Mouse (Mus musculus) liver, embryonic 14.5 days (tissue): ENCODE data around the gene Avil. TPM values are rescaled to one million over a fixed set of nuclear protein-coding genes. Genes with fewer than 3 reads are reported as not detected.

Source experiments
- ATAC-seq: fragments of 200-750 bp; cut with Nextera tagmentation; 2 replicates; pipeline ENCODE4 v1.8.0; 2017; ENCODE audit warnings: moderate number of reproducible peaks, mild to moderate bottlenecking, moderate library complexity; ENCODE audit not compliant: insufficient read depth
- DNase-seq, 3 experiments: peaks; one replicate each; pipeline ENCODE4 v3.0.0-alpha.2; 2012 to 2013; ENCODE audit warnings: low read depth in 3 of 3, low spot score in 3 of 3
- H3K27ac ChIP-seq: fragments of 300-500 bp; sonication (generic); 2 replicates; pipeline ENCODE4 v1.5.1; 2014; ENCODE audit warnings: moderate library complexity, mild to moderate bottlenecking, control low read depth, inconsistent platforms
- H3K27me3 ChIP-seq: fragments of 300-500 bp; sonication (generic); 2 replicates; pipeline ENCODE4 v1.6.1; 2014; ENCODE audit warnings: mild to moderate bottlenecking, low read length, moderate library complexity; ENCODE audit not compliant: control insufficient read depth, insufficient read depth
- H3K36me3 ChIP-seq: fragments of 300-500 bp; sonication (generic); replicated peaks from 2 replicates; pipeline ENCODE4 v1.6.1; 2014; ENCODE audit warnings: low read depth; ENCODE audit not compliant: control insufficient read depth, insufficient read depth
- H3K4me1 ChIP-seq, 2 experiments: fragments of 200-500 bp in 1 of 2; fragments of 300-500 bp in 1 of 2; sonication (generic) in 1 of 2; replicated peaks; 2 replicates each; pipeline ENCODE4 v1.6.1; 2012 to 2014; ENCODE audit warnings: antibody characterized with exemption in 1 of 2, inconsistent platforms in 1 of 2, low read length in 1 of 2; ENCODE audit not compliant: control insufficient read depth in 2 of 2, insufficient read depth in 2 of 2
- H3K4me2 ChIP-seq: fragments of 300-500 bp; sonication (generic); 2 replicates; pipeline ENCODE4 v1.6.1; 2014; ENCODE audit warnings: low read depth, mild to moderate bottlenecking, control low read depth, moderate library complexity
- H3K4me3 ChIP-seq, 2 experiments: fragments of 200-500 bp in 1 of 2; fragments of 300-500 bp in 1 of 2; sonication (generic) in 1 of 2; 2 replicates each; pipeline ENCODE4 v1.5.1; 2012 to 2014; ENCODE audit warnings: low read depth in 2 of 2, low read length in 2 of 2, mild to moderate bottlenecking in 2 of 2, control low read depth in 1 of 2, inconsistent platforms in 1 of 2, moderate library complexity in 1 of 2; ENCODE audit not compliant: insufficient read depth in 1 of 2
- H3K9ac ChIP-seq: fragments of 300-500 bp; sonication (generic); replicated peaks from 2 replicates; pipeline ENCODE4 v1.6.1; 2014; ENCODE audit warnings: mild to moderate bottlenecking, control low read depth, moderate library complexity
- H3K9me3 ChIP-seq: fragments of 300-500 bp; sonication (generic); 2 replicates; pipeline ENCODE4 v1.6.1; 2016; ENCODE audit warnings: low read length, mixed read lengths; ENCODE audit not compliant: control insufficient read depth
- CTCF ChIP-seq: IDR thresholded peaks from 2 replicates; pipeline ENCODE4 v1.5.1; 2016; ENCODE audit warnings: antibody characterized with exemption, low read depth, control low read depth
- EP300 ChIP-seq: IDR thresholded peaks from 2 replicates; pipeline ENCODE4 v1.6.1; 2016; ENCODE audit warnings: antibody characterized with exemption, low read depth
- WGBS: fragments of 180-500 bp; shearing (Covaris S2); extraction: QIAGEN DNeasy Blood & Tissue Kit; methylation state at CpG from one replicate; pipeline ENCODE4 v1.1.7; 2014; ENCODE audit not compliant: insufficient replicate concordance; 5-methylcytosine and 5-hydroxymethylcytosine counted together
- microRNA counts: library from miRNA; unstranded; fragments of <30 nt; microRNA quantifications from one replicate; lab custom pipeline; 2016
- microRNA-seq: library from miRNA; unstranded; fragments of <30 nt; microRNA quantifications from one replicate; pipeline ENCODE4, GENCODE M21; 2016
- polyA plus RNA-seq, 2 experiments: library from polyadenylated mRNA; depleted of rRNA in 1 of 2; stranded (reverse) in 1 of 2; unstranded in 1 of 2; fragments of >200 nt; fragmentation: Nextera tagmentation in 1 of 2; extraction: Ambion mirVana in 1 of 2; gene quantifications; 2 replicates each; pipeline versions ENCODE4 v1.2.1 to v1.2.3; 2012 to 2014

Avil gene
- polyA plus RNA-seq, 2 experiments: 0.03 to 0.12 TPM

DNA sequence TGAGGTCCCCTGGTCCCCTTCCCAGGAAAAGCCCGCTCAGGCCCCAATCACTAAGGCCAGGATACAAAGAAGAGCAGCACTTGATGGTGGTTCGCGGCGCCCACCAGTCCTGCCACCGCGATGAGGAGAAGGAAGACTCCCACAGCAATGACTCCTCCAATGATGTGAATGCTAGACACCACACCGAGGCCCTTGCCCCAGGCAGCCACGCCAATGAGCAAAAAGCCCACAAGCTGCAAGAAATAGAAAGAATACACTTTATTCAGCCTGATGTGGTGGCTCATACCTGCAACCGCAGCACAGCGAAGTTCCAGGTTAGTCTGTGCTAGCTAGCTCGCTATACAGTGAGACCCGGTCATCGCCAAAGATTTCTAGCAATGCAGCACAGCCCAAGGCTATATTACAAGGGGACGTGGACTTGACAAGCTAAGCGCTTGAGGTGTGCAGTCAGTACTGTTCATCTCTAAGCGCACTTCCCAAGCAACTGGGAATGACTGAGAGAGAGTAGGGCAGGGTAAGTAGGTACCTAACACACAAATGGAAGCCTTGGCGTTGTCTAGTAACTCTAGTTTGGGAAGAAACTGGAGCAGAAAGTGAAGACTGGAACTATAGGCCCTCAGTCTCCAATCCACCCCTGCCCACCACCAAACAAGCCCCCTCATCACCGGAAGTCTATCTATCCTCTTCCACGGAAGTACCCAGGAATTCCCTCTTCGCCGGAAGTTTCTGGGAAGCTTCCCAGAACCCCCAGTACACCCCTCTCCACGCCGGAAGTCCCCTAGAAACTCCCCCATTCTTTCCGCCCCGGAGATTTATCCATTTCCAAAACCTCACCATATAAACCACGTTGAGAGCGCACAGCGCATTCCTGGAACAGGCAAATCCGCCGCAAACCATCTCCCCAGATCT, 69.0 kb downstream of the Avil start:
- no peaks in the 10 kb centered on the region for H3K27me3 ChIP-seq
- ATAC-seq (peak; percentile 5; the same call in 1 of the 2 replicates), DNase-seq (no peak)
- 7% methylated on average over 30 of the region's 30 CpGs for WGBS
- peak overlapping the region; percentile 36; the same call in 1 of the 2 replicates for H3K27ac ChIP-seq
- H3K4me3 ChIP-seq: peak overlapping the region; percentile 59 to 99
- H3K4me2 ChIP-seq: peak overlapping the region; percentile 75
- H3K9ac ChIP-seq: peak overlapping the region; percentile 35
- peaks cover 31% of the 10 kb centered on the region for H3K36me3 ChIP-seq
- no peaks in the 10 kb centered on the region for H3K9me3 ChIP-seq
- H3K4me1 ChIP-seq: peaks cover 4 to 26% of the 10 kb centered on the region in 2 experiments; a peak in 3 of 4 replicates
- TF ChIP-seq EP300: no peak
- TF ChIP-seq CTCF: no peak

MicroRNAs within 50 kb of the gene (microRNA counts, 519-probe panel; counts per million panel counts)
- microRNA mmu-miR-26a (lab: Ali Mortazavi, UCI) (4,110 counts per million, percentile 15 among the panel's probes with 10 or more counts), microRNA mmu-miR-546 (lab: Ali Mortazavi, UCI) (69.9 counts per million)

Small RNA genes lying within 50 kb of the gene (microRNA-seq; reads per million reads assigned to microRNA genes)
- gene Mir26a-2: 63.8 reads per million, percentile 42 among the genes with 10 or more reads in this experiment
- not detected for gene Mir546

Other genes starting within 250 kb of the Avil start
- gene Atp23, start 99.4 kb upstream of the Avil start, polyA plus RNA-seq (2012; rRNA removed): 3.7 and 4.1 TPM in 2 replicates
- 7.6 and 7.9 TPM in 2 replicates for gene Atp23, start 99.4 kb upstream of the Avil start, polyA plus RNA-seq (2014; fragmentation: Nextera tagmentation; extraction: Ambion mirVana)
- 18.8 and 19.4 TPM in 2 replicates for gene Ctdsp2, start 22.0 kb upstream of the Avil start, polyA plus RNA-seq (2012; rRNA removed)
- 13.3 and 15.8 TPM in 2 replicates for gene Ctdsp2, start 22.0 kb upstream of the Avil start, polyA plus RNA-seq (2014; fragmentation: Nextera tagmentation; extraction: Ambion mirVana)
- gene Tsfm, start 30.1 kb downstream of the Avil start, polyA plus RNA-seq (2012; rRNA removed): 22.8 and 26.7 TPM in 2 replicates
- 40.7 and 49.2 TPM in 2 replicates for gene Tsfm, start 30.1 kb downstream of the Avil start, polyA plus RNA-seq (2014; fragmentation: Nextera tagmentation; extraction: Ambion mirVana)
- 10.6 and 12.5 TPM in 2 replicates for gene Mettl1, start 40.7 kb downstream of the Avil start, polyA plus RNA-seq (2012; rRNA removed)
- 18.1 and 19.3 TPM in 2 replicates for gene Mettl1, start 40.7 kb downstream of the Avil start, polyA plus RNA-seq (2014; fragmentation: Nextera tagmentation; extraction: Ambion mirVana)
- gene Eef1akmt3, start 40.8 kb downstream of the Avil start, polyA plus RNA-seq (2012; rRNA removed): 0.08 and 0.09 TPM in 2 replicates
- gene Eef1akmt3, start 40.8 kb downstream of the Avil start, polyA plus RNA-seq (2014; fragmentation: Nextera tagmentation; extraction: Ambion mirVana): 0.04 TPM in 1 of 2 replicates, not detected in the other
- 0.07 and 0.08 TPM in 2 replicates for gene Cyp27b1, start 47.5 kb downstream of the Avil start, polyA plus RNA-seq (2012; rRNA removed)
- not detected in 2 replicates for gene Cyp27b1, start 47.5 kb downstream of the Avil start, polyA plus RNA-seq (2014; fragmentation: Nextera tagmentation; extraction: Ambion mirVana)
- gene March9, start 59.5 kb downstream of the Avil start, polyA plus RNA-seq (2012; rRNA removed): 0.07 and 0.12 TPM in 2 replicates
- gene March9, start 59.5 kb downstream of the Avil start, polyA plus RNA-seq (2014; fragmentation: Nextera tagmentation; extraction: Ambion mirVana): not detected in 2 replicates
- gene Cdk4, start 62.8 kb downstream of the Avil start, polyA plus RNA-seq (2012; rRNA removed): 175 and 221 TPM in 2 replicates
- gene Cdk4, start 62.8 kb downstream of the Avil start, polyA plus RNA-seq (2014; fragmentation: Nextera tagmentation; extraction: Ambion mirVana): 519 and 576 TPM in 2 replicates
- gene Tspan31, start 69.6 kb downstream of the Avil start, polyA plus RNA-seq (2012; rRNA removed): 35.8 and 41.8 TPM in 2 replicates
- 18.9 and 23.8 TPM in 2 replicates for gene Tspan31, start 69.6 kb downstream of the Avil start, polyA plus RNA-seq (2014; fragmentation: Nextera tagmentation; extraction: Ambion mirVana)
- 3.0 and 3.7 TPM in 2 replicates for gene Agap2, start 74.6 kb downstream of the Avil start, polyA plus RNA-seq (2012; rRNA removed)
- 0.57 and 0.59 TPM in 2 replicates for gene Agap2, start 74.6 kb downstream of the Avil start, polyA plus RNA-seq (2014; fragmentation: Nextera tagmentation; extraction: Ambion mirVana)
- 20.9 and 25.0 TPM in 2 replicates for gene Os9, start 120.4 kb downstream of the Avil start, polyA plus RNA-seq (2012; rRNA removed)
- 22.9 and 29.9 TPM in 2 replicates for gene Os9, start 120.4 kb downstream of the Avil start, polyA plus RNA-seq (2014; fragmentation: Nextera tagmentation; extraction: Ambion mirVana)
- gene B4galnt1, start 164.5 kb downstream of the Avil start, polyA plus RNA-seq (2012; rRNA removed): 9.9 and 10.4 TPM in 2 replicates
- gene B4galnt1, start 164.5 kb downstream of the Avil start, polyA plus RNA-seq (2014; fragmentation: Nextera tagmentation; extraction: Ambion mirVana): 14.6 and 17.1 TPM in 2 replicates
- gene Slc26a10, start 179.9 kb downstream of the Avil start, polyA plus RNA-seq (2012; rRNA removed): 1.5 and 1.7 TPM in 2 replicates
- gene Slc26a10, start 179.9 kb downstream of the Avil start, polyA plus RNA-seq (2014; fragmentation: Nextera tagmentation; extraction: Ambion mirVana): 0.75 and 1.3 TPM in 2 replicates
- gene Arhgef25, start 189.4 kb downstream of the Avil start, polyA plus RNA-seq (2012; rRNA removed): 6.9 and 7.7 TPM in 2 replicates
- gene Arhgef25, start 189.4 kb downstream of the Avil start, polyA plus RNA-seq (2014; fragmentation: Nextera tagmentation; extraction: Ambion mirVana): 3.4 and 4.8 TPM in 2 replicates
- 35.9 and 38.6 TPM in 2 replicates for gene Dtx3, start 195.0 kb downstream of the Avil start, polyA plus RNA-seq (2012; rRNA removed)
- 11.2 and 15.0 TPM in 2 replicates for gene Dtx3, start 195.0 kb downstream of the Avil start, polyA plus RNA-seq (2014; fragmentation: Nextera tagmentation; extraction: Ambion mirVana)
- gene Pip4k2c, start 210.9 kb downstream of the Avil start, polyA plus RNA-seq (2012; rRNA removed): 28.2 and 31.2 TPM in 2 replicates
- gene Pip4k2c, start 210.9 kb downstream of the Avil start, polyA plus RNA-seq (2014; fragmentation: Nextera tagmentation; extraction: Ambion mirVana): 25.7 and 31.1 TPM in 2 replicates